Mouse (Mus musculus): ENCODE results near the gene Timm22. TPM values are rescaled to one million over a fixed set of nuclear protein-coding genes. Genes with fewer than 3 reads are reported as not detected.

Gene Timm22
- polyA plus RNA-seq, 1 experiment from 2014 or later: 113 TPM

DNA sequence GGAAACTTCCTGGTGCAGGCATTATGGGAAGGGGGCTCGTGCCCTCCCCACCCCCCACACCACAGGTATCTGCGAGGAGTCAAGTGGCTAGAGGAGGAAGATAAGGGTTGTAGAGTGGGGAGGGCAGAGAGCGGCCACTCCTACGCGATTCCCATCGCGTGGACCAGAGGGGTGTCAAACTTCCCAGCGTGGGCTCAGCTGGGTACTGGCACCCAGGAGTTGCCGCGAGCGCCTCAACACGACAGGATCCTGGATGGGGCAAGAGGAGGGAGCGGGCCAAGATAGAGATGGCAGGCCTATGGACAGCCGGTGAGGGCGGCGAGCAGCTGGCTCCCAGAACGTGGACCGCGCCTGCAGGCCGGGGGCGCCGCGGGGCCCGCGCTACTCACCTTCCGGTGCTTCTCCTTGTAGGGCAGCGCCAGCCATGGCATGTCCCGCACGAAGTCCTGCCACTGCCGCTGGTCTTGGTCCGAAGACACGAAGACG lies 8.4 kb upstream of the Timm22 start:
- DNase-seq (ENCODE audit: low spot score) (peak; percentile 74), ATAC-seq (ENCODE audit: low FRiP score) (peak; percentile 76)
- peak overlapping the region; percentile 68 for H3K27ac ChIP-seq (ENCODE audit: low read depth, low read length)
- 0% methylated on average over 29 of the region's 33 CpGs for WGBS
- peak overlapping the region; percentile 88 for H3K4me2 ChIP-seq (replicated peaks; ENCODE audit: low read depth, low read length)
- H3K36me3 ChIP-seq (ENCODE audit: control insufficient read depth, insufficient read depth, low read length): no peaks in the 10 kb centered on the region
- peak overlapping the region; percentile 72 for H3K4me3 ChIP-seq (ENCODE audit: low read depth, low read length)
- peak overlapping the region; percentile 62 for H3K9ac ChIP-seq (ENCODE audit: low read depth, low read length)
- H3K27me3 ChIP-seq (ENCODE audit: control insufficient read depth, insufficient read depth, low read length): no peaks in the 10 kb centered on the region
- H3K4me1 ChIP-seq (replicated peaks; ENCODE audit: control insufficient read depth, insufficient read depth, low read length): no peaks in the 10 kb centered on the region; the same call in 1 of the 2 replicates
- H3K9me3 ChIP-seq (ENCODE audit: control insufficient read depth, low read length): no peaks in the 10 kb centered on the region

DNA sequence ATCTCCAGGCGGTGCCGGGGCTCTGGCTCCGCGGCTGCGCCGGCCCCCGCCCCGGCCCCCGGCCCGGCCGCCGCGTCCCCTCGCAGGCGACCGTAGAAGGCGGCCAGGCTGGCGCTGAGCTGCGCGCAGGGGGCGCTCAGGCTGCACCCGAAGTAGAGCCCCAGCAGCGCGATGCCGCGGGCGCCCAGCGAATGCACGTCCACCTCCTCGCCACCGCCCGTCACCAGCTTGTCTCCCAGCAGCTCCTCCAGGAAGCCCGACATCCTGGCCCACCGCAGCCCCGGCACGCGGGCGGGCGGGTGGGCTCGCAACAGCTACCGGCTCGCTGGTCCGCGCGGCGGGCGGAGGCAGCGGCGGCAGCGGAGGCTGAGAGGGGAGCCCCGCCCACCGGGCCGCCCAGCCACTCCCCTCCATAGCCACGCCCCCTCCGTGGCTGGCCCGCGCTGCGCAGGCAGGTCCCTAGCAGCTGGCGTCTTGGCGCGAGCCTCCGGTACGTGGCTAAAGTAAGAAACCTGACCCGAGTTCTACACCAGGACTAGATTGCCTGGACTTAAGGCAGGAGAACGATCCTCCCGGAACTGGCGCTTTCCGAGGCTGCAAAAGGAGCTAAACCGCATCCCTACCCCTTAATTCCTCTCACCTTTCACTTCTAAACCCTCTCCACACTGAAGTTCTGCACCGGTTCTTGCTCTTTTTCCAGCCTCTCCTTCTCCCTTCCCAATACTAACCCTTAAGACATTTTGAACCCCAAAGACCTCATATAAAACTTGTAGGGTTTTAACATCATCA lies 7.8 kb upstream of the Timm22 start, which contains the start of gene Nxn:
TSS of gene Nxn (minus strand) at position 343 of the 789 bp plus-strand sequence.
- peak within 1 kb of the TSS; percentile 72 for H3K4me3 ChIP-seq (ENCODE audit: low read depth, low read length)
- WGBS: under 1% methylated on average over 32 of the region's 70 CpGs
- no peaks in the 10 kb centered on the region for H3K36me3 ChIP-seq (ENCODE audit: control insufficient read depth, insufficient read depth, low read length)
- ATAC-seq (ENCODE audit: low FRiP score): peak; percentile 84
- H3K4me1 ChIP-seq (replicated peaks; ENCODE audit: control insufficient read depth, insufficient read depth, low read length): no peaks in the 10 kb centered on the region; the same call in 1 of the 2 replicates
- peak within 1 kb of the TSS; percentile 62 for H3K9ac ChIP-seq (ENCODE audit: low read depth, low read length)
- DNase-seq (ENCODE audit: low spot score): peak; percentile 95
- peak within 1 kb of the TSS; percentile 68 for H3K27ac ChIP-seq (ENCODE audit: low read depth, low read length)
- peak within 1 kb of the TSS; percentile 88 for H3K4me2 ChIP-seq (replicated peaks; ENCODE audit: low read depth, low read length)
- no peaks in the 10 kb centered on the region for H3K9me3 ChIP-seq (ENCODE audit: control insufficient read depth, low read length)
- no peaks in the 10 kb centered on the region for H3K27me3 ChIP-seq (ENCODE audit: control insufficient read depth, insufficient read depth, low read length)

DNA sequence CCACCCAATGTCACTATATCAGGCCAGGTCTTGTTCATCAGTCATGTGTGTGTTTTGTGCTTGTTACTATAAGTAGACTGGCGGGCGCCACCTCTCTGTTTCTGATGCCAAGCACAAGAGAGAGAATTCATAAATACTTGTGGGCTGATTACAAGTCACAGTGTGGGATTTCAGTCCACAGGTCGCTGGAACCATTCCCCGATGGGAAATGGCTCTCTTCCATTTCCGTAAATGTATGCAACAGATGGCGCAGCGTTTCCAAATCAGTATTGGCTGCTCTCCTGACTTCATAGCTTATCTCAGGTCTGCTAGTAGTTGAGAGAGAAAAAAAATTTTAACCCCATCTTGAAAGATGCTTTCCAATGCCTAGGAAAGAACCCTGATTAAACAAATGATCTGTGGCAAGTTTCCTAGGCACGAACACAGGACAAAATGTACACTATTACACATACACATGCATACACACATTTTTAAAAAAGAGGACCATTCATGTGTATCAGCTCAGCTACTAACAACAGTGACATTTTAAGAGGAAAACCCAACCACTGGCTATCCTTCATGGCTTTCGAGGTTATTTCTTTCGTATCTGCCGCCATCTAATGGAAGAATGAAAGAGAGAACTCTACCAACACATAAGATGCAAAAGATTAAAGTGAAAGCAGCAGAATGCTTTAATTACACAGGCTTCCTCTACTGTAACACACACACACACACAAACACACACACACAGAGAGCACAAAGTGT lies 7.0 kb upstream of the Timm22 start:
- 17% methylated on average over 11 of the region's 11 CpGs for WGBS
- no peaks in the 10 kb centered on the region for H3K9me3 ChIP-seq (ENCODE audit: control insufficient read depth, low read length)

DNA sequence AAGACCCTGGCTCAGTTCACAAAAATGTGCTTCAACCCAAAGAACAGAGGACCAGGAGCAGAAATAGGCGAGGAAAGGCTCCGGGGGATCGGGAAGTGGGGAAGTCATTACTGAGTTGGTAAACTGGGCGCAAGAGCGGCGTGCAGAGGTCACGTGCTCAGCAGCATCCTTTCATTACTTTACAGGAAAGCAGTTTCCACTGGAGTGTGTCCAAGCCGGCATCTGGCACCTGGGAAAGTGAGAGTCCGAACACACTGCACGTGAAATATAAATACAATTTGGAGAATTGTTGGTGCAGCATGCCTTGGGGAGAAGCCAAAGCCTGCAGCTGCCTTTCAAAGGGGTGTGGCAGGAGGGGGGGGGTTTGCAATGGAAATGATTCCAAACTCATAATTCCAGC lies 5.4 kb upstream of the Timm22 start:
- Histone ChIP-seq H3K4me3 (ENCODE audit: low read depth, low read length) (no peak overlapping the region), H3K4me2 (replicated peaks; ENCODE audit: low read depth, low read length) (no peak overlapping the region), H3K9ac (ENCODE audit: low read depth, low read length) (no peak overlapping the region), H3K27me3 (ENCODE audit: control insufficient read depth, insufficient read depth, low read length) (no peaks in the 10 kb centered on the region), H3K27ac (ENCODE audit: low read depth, low read length) (no peak overlapping the region), H3K9me3 (ENCODE audit: control insufficient read depth, low read length) (no peaks in the 10 kb centered on the region), H3K36me3 (ENCODE audit: control insufficient read depth, insufficient read depth, low read length) (no peaks in the 10 kb centered on the region), H3K4me1 (replicated peaks; ENCODE audit: control insufficient read depth, insufficient read depth, low read length) (no peaks in the 10 kb centered on the region; the same call in 1 of the 2 replicates)
- no peak for DNase-seq (ENCODE audit: low spot score)
- ATAC-seq (ENCODE audit: low FRiP score): no peak
- 76% methylated on average over 10 of the region's 10 CpGs for whole genome bisulfite sequencing

More for the DNA sequence above, 7.0 kb upstream of the Timm22 start:
- DNase-seq (ENCODE audit: low spot score): peak; percentile 62
- Histone ChIP-seq H3K27ac (ENCODE audit: low read depth, low read length) (no peak overlapping the region), H3K27me3 (ENCODE audit: control insufficient read depth, insufficient read depth, low read length) (no peaks in the 10 kb centered on the region), H3K4me2 (replicated peaks; ENCODE audit: low read depth, low read length) (peak overlapping the region; percentile 88), H3K4me3 (ENCODE audit: low read depth, low read length) (peak overlapping the region; percentile 72; the same call in 1 of the 2 replicates), H3K4me1 (replicated peaks; ENCODE audit: control insufficient read depth, insufficient read depth, low read length) (no peaks in the 10 kb centered on the region; the same call in 1 of the 2 replicates), H3K36me3 (ENCODE audit: control insufficient read depth, insufficient read depth, low read length) (no peaks in the 10 kb centered on the region), H3K9ac (ENCODE audit: low read depth, low read length) (no peak overlapping the region; the same call in 1 of the 2 replicates)
- ATAC-seq (ENCODE audit: low FRiP score): peak; percentile 28; the same call in 1 of the 2 replicates

DNA sequence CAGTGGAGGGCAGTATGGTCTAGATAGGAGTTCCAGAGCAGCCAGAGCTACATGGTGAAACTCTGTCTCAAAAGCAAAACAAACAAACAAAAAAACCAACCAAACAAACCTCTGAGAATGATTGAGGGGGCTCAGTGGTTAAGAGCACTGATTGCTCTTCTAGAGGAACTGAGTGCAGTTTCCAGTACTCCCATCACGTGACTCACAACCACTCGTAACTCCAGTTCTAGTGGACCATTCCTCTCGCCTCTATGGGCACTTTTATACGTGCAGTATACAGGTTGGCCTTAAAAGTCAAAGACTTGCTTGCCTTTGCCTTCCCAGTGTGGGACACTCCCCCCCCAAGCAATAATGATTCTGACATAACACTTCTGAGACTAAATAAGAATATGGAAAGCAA lies 1.6 kb upstream of the Timm22 start:
- Histone ChIP-seq H3K4me2 (replicated peaks; ENCODE audit: low read depth, low read length) (no peak overlapping the region), H3K9ac (ENCODE audit: low read depth, low read length) (no peak overlapping the region), H3K9me3 (ENCODE audit: control insufficient read depth, low read length) (no peaks in the 10 kb centered on the region), H3K36me3 (ENCODE audit: control insufficient read depth, insufficient read depth, low read length) (no peaks in the 10 kb centered on the region), H3K4me3 (ENCODE audit: low read depth, low read length) (no peak overlapping the region), H3K27ac (ENCODE audit: low read depth, low read length) (no peak overlapping the region), H3K4me1 (replicated peaks; ENCODE audit: control insufficient read depth, insufficient read depth, low read length) (no peaks in the 10 kb centered on the region; the same call in 1 of the 2 replicates), H3K27me3 (ENCODE audit: control insufficient read depth, insufficient read depth, low read length) (no peaks in the 10 kb centered on the region)
- DNase-seq (ENCODE audit: low spot score) (no peak), ATAC-seq (ENCODE audit: low FRiP score) (no peak)
- WGBS: 66% methylated on average over 4 of the region's 4 CpGs

DNA sequence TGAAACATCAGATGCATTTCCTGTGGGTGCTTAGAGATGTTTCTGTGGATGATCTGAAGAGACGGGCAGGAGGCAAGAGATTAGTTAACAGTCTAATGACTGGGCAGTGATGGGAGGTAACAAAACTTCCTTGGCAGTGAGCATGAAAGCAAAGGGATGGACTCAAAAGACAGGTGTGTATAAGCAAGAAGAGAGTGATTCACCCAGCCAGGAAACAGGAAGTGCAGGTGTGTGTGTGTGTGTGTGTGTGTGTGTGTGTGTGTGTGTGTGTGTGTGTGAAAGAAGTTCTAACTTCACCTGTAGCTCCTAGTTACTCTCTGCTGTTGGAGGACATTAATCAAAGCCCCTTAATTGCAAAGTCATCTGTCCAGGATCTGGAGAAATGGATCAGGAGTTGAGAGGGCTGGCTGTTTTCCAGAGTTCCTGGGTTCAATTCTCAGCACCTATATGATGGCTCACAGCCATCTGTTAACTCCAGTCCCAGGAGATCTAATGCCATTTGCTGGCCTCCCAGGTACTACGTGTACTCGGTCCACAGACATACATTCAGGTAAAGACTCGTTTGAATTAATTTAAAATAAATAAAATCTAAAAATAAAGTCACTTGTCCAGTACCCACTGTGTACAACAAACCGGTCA lies 1.0 kb upstream of the Timm22 start:
- Histone ChIP-seq H3K36me3 (ENCODE audit: control insufficient read depth, insufficient read depth, low read length) (no peaks in the 10 kb centered on the region), H3K9ac (ENCODE audit: low read depth, low read length) (no peak overlapping the region), H3K4me2 (replicated peaks; ENCODE audit: low read depth, low read length) (no peak overlapping the region), H3K27me3 (ENCODE audit: control insufficient read depth, insufficient read depth, low read length) (no peaks in the 10 kb centered on the region), H3K27ac (ENCODE audit: low read depth, low read length) (no peak overlapping the region), H3K4me3 (ENCODE audit: low read depth, low read length) (no peak overlapping the region), H3K9me3 (ENCODE audit: control insufficient read depth, low read length) (no peaks in the 10 kb centered on the region), H3K4me1 (replicated peaks; ENCODE audit: control insufficient read depth, insufficient read depth, low read length) (no peaks in the 10 kb centered on the region; the same call in 1 of the 2 replicates)
- ATAC-seq (ENCODE audit: low FRiP score): 0 out of 2 replicates have a peak, but pooled peaks have one; percentile 6
- WGBS: 82% methylated on average over 5 of the region's 5 CpGs
- no peak for DNase-seq (ENCODE audit: low spot score)

DNA sequence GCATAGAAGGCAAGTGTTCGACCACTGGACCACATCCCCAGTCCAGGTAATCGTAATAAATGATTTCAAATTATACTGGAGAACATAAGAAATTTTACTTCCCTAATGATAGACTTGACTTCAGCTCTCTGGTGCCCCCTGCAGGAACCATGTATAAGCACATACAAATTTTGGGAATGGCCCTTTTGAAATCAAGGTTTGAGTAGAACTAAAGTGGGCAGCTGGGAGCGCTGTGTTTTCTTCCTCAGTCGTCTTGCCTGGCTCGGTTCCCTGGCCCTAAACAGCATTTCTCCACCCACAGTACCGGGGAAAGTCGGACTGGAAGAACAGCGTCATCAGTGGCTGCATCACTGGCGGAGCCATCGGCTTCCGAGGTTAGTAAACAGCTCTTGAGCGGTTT lies 4.1 kb downstream of the Timm22 start:
- Histone ChIP-seq H3K36me3 (ENCODE audit: control insufficient read depth, insufficient read depth, low read length) (0 out of 2 replicates have a peak, but pooled peaks cover 5% of the 10 kb centered on the region), H3K4me3 (ENCODE audit: low read depth, low read length) (no peak overlapping the region), H3K9me3 (ENCODE audit: control insufficient read depth, low read length) (no peaks in the 10 kb centered on the region), H3K4me1 (replicated peaks; ENCODE audit: control insufficient read depth, insufficient read depth, low read length) (no peaks in the 10 kb centered on the region; the same call in 1 of the 2 replicates), H3K27ac (ENCODE audit: low read depth, low read length) (no peak overlapping the region), H3K4me2 (replicated peaks; ENCODE audit: low read depth, low read length) (no peak overlapping the region), H3K27me3 (ENCODE audit: control insufficient read depth, insufficient read depth, low read length) (no peaks in the 10 kb centered on the region), H3K9ac (ENCODE audit: low read depth, low read length) (no peak overlapping the region)
- DNase-seq (ENCODE audit: low spot score) (peak; percentile 77), ATAC-seq (ENCODE audit: low FRiP score) (no peak)
- WGBS: 68% methylated on average over 12 of the region's 12 CpGs

DNA sequence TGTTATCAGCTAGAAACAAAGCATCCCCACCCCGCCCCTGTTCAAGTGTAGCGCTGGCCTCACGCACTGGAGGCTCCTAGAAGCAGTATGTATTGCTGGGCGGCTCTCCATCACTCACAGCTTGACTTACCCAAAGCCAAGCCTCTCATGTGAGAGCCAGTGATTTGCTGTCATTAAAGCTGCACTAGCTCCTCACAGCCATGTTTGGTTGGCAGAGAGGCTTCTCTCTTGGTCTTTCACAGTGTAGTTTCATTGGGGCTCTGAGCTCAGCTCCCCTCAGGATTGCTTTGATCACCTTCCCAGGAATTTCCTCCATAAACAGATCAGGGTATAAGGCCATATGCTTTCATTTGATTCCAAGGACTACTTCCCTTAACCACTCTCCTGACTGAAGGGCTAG lies 6.5 kb downstream of the Timm22 start:
- ATAC-seq (ENCODE audit: low FRiP score): no peak
- Histone ChIP-seq H3K4me2 (replicated peaks; ENCODE audit: low read depth, low read length) (no peak overlapping the region), H3K9ac (ENCODE audit: low read depth, low read length) (no peak overlapping the region), H3K4me3 (ENCODE audit: low read depth, low read length) (no peak overlapping the region), H3K36me3 (ENCODE audit: control insufficient read depth, insufficient read depth, low read length) (0 out of 2 replicates have a peak, but pooled peaks cover 5% of the 10 kb centered on the region), H3K4me1 (replicated peaks; ENCODE audit: control insufficient read depth, insufficient read depth, low read length) (no peaks in the 10 kb centered on the region; the same call in 1 of the 2 replicates), H3K27me3 (ENCODE audit: control insufficient read depth, insufficient read depth, low read length) (no peaks in the 10 kb centered on the region), H3K27ac (ENCODE audit: low read depth, low read length) (no peak overlapping the region), H3K9me3 (ENCODE audit: control insufficient read depth, low read length) (no peaks in the 10 kb centered on the region)
- no peak for DNase-seq (ENCODE audit: low spot score)
- 86% methylated on average over 4 of the region's 4 CpGs for WGBS

Data from hindbrain, embryonic 11.5 days (tissue).